Mouse (Mus musculus) urinary bladder, postnatal 36 days (tissue): Measurements from ENCODE around the gene Nedd4.
"Not testable (repeated sequence)": the region's sequence is repeated elsewhere in the genome, so short reads cannot be mapped to it uniquely, and the experiment has no call there.

Experiments used
- DNase-seq, 2 experiments: peaks; one replicate each; pipeline ENCODE4 v3.0.0; 2022; ENCODE audit warnings: low spot score in 2 of 2, mixed read lengths in 1 of 2

The Nedd4 gene

DNA sequence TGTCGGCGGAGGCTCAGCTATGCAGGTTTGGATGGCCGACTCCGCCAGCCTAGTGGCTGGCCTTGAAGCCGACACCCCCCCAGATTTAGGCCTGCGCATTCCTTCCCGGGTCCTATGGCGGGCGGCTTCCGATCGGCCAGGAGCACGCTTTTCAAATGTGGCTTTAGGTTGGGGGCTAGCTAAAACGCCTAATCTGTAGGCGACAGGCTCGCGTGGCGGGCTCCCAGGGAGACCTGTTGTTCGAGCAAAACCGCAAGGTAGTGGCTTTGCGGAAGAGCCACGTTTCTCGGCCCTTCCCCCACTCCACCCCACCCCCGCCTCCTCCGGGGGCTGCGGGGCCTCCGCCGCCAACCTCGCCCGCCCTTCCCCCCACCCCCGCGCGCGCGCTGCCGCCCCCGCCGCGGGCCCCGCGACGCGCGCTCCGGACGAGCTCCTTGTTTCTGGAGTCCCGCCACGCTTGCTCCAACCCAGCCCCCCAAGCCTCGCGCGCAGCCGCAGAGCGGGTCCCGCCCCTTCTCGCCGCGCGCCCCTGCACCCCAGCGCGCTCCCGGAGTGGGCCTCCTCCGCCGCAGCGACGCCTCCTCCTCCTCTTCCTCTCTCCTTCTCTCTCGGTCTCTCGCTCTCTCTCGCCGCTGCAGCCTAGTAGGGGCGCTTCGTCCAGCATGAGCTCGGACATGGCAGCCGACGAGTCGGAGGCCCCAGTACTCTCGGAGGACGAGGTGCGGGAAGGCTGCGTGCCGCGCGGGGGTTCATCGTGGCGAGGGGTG, at the start of gene Nedd4:
Nedd4 (plus strand) TSS at position 452 of the 767 bp plus-strand sequence.
- DNase-seq: peak; percentile 93 to 96

DNA sequence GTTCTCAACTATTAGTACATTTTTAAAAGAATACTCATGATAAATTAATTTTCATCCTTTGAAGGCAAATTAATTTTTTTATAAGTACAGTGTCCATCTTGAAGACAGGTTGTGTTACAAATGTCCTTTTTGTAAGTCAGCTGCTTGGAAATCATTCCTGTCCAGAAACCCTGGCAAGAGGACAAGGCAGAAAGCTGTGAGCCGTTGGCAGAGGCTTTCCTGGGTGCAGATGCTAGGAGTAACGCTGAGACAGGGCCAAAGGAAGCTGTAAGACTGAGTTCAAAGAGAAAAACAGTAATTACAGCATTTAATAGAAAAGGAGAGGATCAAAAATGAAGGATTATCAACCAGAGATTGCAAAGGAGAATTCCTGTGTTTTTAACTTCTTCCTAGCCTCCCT, 48.3 kb upstream of the Nedd4 start:
- peak in 1 of 2 experiments; percentile 21 for DNase-seq

DNA sequence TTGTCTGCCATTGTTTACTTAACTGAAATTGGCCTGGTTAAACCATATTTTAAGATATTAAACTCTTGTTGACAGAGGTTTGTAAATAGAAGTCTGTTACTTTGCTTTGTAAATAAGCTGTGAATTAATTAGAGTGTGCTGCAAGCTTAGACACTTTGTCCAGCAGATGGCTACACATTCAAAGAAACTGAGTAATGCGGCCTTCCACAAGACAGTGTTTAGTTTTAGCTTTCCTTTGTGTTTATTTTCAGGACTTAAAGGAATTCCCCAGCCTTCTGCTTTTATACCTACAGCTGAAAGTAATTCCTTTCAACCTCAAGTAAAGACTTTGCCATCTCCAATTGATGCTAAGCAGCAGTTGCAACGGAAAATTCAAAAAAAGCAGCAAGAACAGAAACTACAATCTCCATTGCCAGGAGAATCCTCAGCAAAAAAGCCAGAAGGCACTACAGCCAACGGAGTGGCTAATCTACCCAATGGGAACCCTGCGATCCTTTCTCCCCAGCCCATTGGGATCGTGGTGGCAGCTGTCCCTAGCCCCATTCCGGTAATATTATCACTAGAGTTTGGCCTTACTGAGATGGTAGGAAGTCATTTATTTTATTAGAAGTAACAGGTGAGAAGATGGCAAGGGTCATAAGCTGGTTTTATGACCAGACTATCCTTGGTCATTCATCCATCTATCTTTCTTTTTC, 47.2 kb upstream of the Nedd4 start:
- DNase-seq: no peak

DNA sequence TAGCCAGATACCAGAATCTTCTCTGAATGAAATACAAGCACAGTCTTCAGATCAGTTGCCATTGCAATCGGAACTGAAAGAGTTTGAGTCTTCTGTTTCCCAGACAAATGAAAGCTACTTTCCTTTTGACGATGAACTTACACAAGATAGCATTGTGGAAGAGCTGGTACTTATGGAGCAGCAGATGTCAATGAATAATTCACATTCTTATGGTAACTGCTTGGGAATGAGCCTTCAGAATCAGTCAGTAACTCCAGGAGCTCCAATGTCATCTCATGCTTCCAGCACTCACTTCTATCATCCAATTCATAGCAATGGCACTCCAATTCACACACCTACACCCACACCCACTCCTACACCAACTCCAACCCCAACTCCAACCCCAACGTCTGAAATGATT, 44.1 kb upstream of the Nedd4 start:
- DNase-seq: no peak

DNA sequence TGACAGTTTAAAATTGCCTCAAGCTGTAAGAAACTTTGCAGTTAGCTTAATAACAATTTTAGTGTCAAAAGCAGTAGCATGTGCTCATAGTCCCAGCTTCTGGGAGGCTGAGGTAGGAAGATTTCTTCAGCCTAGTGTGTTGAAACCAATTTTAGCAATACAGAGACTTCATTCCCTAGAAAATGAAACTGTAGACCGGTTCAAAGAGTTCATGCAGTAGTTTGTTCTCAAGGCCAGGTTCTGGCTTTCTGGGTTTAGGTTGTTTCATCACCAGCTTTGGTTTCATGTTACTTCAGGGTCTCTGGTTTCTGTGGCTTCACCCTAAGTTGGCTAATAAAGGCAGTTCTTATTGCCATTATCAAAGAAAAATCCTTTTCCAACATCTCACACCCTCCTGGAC, 38.5 kb upstream of the Nedd4 start:
- DNase-seq: no peak

DNA sequence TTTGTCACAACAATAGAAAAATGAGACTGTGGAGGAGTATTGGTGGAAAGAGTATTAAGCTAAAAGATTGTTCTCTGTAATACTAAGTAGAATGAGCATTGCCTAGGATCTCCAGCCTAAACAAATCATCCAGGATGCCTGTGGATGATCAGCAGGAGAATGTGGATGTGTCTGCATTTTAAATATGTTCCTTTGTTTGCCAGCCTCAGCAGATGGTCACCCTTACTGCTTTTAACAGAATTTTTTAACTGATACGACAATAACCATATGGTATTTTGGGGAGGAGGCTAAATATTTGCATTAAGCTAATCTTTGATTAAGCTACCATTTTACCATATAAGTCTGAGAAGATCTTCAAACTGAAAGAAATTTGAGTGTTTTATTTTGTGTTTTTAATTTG, 34.5 kb upstream of the Nedd4 start:
- no peak for DNase-seq

DNA sequence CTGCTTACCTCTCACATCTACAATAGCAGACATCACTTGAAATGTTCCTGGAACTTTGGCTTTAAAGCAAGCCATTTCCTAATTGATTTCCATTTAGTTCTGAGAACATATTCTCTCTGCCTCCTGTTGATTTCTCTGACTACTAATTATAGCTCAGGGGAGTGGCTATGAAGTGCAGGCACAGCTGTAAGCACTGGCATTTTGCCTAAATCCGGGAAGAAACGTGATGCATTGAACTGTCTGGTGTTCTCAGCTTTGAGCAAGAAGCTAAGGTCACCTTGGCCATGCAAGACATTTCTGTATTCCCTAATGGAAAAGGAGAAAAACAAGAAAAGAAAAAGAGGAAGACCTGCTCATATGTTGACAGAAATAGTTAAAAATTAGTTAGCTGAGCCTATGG, 33.6 kb upstream of the Nedd4 start:
- DNase-seq: no peak

DNA sequence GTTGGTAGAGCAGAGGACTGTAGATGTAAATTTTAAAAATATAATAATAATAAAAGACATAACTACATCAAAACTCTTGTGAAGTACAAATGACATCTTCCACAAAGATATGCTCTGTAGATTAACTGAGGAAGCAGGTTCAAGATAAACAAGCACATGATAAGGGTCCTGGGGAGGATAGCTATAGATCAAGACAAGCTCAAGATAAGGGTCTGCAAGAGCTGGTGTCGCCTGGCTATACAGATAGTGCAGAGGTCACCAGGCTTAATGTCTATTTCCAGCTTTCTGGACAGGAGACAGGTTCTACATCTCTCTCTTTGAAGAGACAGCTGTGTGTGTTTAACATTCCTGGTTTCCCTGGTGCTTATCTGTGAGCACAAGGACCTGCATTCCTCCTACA, 29.9 kb upstream of the Nedd4 start:
- no peak for DNase-seq

DNA sequence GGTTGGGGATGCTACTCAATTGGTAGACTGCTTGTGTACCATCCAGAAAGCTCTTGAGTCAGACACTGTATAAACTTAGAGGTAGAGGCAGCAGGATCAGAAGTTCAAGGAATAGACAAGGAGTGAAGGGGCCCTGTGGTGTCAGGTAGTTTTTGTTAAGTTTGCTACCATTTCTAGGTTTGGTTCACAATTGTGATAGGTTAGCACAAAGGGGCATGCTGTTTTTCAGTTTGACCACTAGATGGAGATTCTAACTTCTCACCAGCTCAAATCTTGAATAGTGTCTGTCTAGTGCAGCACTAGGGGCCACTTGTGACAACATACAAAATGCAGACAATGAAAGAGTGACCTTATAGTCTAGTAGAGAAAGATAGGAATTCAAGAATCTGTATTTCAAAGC, 27.0 kb upstream of the Nedd4 start:
- no peak for DNase-seq

DNA sequence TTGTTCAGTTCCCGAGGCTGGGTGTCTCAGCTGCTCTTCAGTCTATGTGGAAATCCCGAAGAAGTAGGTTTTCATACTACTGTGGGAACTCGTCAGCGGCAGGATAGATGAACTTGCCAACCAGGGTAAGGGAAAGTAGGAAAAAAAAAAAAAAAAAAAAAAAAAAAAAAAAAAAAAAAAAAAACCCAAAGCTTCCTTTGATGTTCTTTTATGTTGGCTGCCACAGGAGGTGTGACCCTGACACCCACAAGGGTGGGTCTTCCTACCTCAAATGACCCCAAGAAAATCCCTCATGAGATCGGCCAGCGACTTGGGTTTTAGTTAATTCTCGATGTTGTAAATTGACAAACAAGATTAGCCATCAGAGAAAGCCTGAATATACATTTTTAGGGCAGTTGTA, 25.6 kb upstream of the Nedd4 start:
- DNase-seq: no peak

DNA sequence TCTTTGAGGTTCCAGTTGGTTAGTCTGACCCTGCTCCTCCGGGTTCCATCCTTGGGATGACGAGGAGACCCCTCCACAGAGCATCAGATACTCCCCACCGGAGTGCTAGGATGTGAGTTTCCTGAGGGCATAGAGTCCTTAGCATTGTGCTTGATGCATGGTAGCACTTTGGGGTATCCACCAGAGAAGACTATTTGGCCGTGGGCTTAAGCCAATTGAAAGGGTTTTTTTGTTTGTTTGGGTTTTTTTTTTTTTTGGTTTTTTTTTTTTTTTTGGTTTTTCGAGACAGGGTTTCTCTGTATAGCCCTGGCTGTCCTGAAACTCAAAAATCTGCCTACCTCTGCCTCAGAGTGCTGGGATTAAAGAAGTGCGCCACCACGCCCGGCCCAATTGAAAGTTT, 24.9 kb upstream of the Nedd4 start:
- DNase-seq: no peak

DNA sequence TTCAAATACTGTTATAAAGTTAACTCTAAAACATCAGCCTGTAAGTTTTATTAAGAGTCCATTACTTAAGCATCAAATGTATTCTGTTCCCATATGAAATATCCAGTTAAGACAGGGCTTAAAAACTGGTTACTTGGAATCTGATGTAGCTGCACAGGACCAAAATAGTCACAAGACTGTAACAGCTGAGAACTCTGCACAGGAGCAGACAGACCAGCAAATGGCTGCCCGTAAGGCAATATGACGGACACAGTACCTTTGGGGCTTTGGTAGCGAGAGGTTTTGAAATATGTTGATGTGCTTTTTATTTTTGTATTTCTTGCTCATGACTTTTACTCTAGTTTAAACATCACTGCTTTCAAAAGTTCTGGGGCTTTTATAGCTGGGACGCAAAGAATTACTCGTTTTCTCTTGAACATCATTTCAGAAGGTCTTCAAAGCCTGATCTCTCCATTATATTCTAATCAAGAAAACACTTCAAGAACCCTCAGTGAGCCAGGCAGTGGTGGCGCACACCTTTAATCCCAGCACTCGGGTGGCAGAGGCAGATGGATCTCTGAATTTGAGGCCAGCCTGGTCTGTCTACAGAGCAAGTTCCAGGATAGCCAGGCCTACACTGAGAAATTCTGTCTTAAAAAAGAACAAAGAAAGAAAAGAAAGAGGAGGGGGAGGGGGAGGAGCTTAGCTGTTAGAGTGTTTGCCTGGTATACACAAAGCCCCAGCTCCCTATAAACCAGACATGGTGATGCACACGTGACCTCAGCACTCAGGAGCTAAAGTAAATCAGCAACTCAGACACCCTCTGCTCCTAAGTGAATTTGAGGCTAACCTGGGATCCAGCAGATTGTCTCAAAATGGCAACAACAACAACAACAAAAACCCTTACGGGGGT, 22.9 kb upstream of the Nedd4 start:
- DNase-seq: no peak

DNA sequence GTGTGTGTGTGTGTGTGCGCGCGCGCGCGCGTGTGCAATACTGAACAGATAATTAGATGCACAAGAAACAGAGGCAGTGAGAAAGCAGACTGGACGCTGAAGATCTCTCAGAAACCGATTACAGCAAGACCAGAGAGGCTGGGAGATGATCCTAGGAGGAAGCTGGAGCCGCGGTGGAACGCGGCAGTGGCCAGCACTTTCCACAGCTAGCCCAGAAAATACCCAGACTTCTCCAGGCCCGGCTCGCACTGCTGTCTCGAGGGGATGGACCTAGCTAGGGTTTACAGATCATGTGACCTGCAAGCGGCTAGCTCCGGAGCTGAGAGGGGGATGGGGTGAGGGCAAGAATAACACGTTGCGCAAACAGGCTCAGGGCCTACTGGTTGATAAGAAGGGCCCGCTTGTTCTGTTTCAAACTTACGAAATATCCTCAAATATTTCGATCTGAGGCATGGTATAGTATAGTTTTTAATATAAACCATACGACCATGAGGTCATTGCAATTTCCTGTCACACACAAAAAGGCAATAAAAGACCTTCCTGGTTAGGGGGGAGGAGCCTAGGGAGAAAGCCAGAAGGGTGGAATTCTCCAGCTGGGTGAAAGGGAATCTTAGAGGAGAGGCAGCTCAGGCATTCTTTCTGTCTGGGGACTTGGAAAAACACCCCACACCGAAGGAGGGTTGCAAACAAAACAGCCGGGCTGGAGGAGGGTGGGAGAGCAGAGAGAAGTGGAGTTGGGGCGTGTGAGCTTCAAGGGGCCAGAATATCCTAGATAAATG, 22.1 kb upstream of the Nedd4 start:
- DNase-seq: peak; percentile 81 to 90

DNA sequence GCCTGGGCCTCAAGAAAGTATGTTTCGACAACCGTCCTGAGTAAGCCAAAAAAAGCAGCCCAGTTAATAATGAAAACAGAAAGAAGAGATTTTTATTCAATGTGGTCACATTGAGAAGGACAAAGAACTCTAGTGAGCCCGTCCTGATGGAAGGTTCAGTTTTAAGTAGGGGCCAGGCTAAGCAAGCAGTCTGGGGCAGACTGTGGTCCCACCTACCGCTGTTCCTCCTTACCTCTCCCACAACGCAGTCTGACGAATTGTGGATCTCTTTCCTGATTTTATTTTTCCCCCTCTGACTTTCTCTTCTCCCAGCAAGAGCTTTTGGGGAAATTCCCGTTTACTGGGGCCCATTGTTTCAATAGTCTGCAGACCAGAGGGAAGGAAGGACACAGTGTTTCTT, 21.5 kb upstream of the Nedd4 start:
- no peak for DNase-seq

DNA sequence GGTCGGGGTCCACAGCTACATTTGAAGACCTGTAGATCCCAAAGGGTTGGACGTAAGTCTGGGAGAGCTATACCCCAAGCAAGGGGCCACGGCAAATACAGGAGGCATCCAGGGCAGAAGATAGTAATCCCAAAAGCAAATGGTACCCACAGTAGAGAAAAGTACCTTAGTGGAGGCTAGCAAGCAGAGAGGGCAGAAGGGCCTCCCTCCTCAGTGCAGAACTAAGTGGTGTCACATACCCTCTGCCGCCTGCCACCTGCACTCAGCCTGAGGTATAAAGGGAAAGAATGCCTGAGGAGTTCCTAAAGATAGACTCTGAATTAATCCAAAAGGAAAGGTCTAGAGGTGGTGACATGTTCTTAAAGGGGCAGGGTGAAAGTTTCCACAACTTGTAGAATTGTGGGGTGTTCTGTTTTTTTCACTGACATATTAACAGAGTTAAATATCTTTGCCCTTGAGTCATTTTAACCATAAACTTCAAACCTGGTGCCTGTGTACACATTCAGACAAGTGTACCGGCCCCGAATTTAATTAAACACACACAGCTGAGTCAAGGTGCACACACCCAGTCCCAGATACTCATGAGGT, 21.0 kb upstream of the Nedd4 start:
- no peak for DNase-seq

DNA sequence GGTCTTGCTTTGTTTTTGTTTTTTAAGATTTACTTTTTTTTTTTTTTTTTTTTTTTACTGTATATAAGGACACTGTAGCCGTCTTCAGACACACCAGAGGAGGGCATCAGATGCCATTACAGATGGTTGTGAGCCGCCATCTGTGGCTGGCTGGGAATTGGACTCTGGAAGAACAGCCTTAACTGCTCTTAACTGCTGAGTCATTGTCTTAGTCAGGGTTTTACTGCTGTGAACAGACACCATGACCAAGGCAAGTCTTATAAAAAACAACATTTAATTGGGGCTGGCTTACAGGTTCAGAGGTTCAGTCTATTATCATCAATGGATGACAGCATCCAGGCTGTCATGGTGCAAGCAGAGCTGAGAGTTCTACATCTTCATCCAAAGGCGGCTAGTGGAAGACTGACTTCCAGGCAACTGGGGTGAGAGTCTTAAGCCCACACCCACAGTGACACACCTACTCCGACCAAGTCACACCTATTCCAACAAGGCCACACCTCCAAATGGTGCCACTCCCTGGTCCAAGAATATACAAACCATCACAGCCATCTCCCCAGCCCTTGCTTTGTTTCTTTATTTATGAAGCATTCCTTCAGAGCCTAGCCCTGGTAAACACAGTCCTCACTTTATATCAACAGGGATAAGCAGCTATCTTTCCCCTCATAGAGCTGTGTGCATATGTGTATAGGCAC, 19.2 kb upstream of the Nedd4 start:
- not testable (repeated sequence) for DNase-seq

DNA sequence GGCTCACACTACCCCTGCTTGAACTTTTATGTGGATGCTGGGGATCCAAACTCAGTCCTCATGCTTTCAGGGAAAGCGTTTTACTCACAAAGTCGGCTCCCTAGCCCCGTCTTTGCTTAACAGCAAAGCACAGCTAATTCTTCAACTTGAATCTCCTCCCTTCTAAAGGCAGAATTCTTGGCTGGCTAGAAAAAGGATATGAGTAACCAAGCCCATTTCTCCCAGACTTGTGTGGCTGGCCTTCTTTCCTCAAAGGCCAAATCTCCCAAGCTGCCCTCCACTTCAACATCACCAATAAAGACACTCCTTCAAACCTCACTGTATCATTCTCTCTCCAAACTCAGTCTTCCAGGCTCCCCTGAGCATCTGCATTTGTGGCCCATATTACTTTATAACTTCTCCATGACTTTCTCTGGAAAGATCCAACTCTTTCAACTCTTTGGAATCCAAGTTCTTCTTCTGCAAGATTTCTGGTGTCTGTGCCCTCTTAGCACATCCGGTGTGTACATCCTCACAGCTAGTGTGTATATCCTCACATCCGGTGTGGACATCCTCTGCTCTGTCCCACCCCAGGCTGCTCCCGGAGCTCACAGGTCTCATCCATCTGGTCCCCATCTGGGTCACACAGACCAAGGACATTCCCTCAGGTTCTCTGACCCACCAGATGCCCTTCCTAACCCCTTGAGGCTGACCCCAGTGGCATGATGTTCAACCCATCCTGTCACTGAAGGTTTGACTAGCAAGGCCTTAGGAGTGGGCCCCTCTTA, 18.3 kb upstream of the Nedd4 start:
- DNase-seq: no peak

DNA sequence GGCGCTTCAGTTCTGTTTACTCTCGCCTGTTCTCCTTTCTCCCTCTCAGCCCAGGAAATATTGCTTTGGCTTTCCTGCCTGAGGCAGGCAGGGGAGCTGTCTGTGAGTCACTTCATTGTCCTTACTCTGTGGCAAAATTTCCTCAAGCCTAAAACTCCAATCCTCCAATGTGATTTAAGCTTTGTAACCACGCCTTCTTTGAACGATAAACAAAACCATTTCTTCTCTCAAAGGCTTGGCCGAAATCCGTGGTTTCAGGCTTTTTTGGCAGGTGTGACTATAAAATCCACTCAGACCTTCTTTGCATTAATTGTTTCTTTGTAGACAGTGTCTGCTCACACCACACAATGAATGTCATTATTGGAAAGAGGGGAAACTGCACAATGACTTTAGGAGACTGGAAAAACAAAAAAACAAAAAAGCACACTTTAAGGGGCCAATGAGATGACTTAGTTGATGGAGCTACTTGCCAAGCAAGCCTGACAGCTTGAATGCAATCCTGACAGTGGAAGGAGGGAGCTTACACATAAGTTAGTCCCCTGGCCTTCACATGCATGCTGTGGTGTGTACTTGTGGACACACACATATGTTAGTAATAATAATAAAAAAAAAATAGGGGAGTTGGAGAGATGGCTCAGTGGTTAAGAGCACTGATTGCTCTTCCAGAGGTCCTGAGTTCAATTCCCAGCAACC, 17.6 kb upstream of the Nedd4 start:
- DNase-seq: no peak

DNA sequence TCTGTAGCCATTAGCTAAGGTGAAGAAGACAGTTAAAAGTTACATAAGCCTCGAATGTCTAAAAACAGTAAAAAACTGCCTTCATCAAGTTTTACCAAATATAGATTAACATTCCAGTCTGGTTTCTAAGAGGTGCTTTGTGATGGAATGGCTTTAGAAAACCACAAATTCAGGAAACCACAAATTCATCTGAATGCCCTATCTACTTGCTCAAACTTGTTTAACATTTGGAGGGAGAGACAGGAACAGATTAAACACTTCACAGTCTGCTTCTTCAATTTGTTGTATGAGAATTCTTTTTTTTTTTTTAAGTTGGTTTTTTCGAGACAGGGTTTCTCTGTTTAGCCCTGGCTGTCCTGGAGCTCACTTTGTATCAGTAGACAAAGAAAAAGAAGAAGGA, 12.4 kb upstream of the Nedd4 start:
- DNase-seq: no peak
